Mouse (Mus musculus) midbrain, embryonic 15.5 days (tissue): ENCODE measurements around the gene Eif4a1. TPM values are rescaled to one million over a fixed set of nuclear protein-coding genes. Genes with fewer than 3 reads are reported as not detected.

Source experiments
- ATAC-seq: fragments of 200-750 bp; cut with Nextera tagmentation; replicated peaks from 2 replicates; pipeline ENCODE4 v1.8.0; 2017; ENCODE audit warnings: moderate TSS enrichment
- H3K27ac ChIP-seq: fragments of 300-500 bp; sonication (generic); 2 replicates; pipeline ENCODE4 v1.5.1; 2015; ENCODE audit warnings: mild to moderate bottlenecking, inconsistent platforms
- H3K27me3 ChIP-seq: fragments of 300-500 bp; sonication (generic); replicated peaks from 2 replicates; pipeline ENCODE4 v1.6.1; 2015; ENCODE audit warnings: inconsistent platforms
- H3K36me3 ChIP-seq: fragments of 300-500 bp; sonication (generic); replicated peaks from 2 replicates; pipeline ENCODE4 v1.6.1; 2015; ENCODE audit warnings: inconsistent platforms
- H3K4me1 ChIP-seq: fragments of 300-500 bp; sonication (generic); 2 replicates; pipeline ENCODE4 v1.6.1; 2015; ENCODE audit warnings: inconsistent platforms
- H3K4me2 ChIP-seq: fragments of 300-500 bp; sonication (generic); 2 replicates; pipeline ENCODE4 v1.6.1; 2015; ENCODE audit warnings: inconsistent platforms, mild to moderate bottlenecking, moderate library complexity
- H3K4me3 ChIP-seq: fragments of 300-500 bp; sonication (generic); 2 replicates; pipeline ENCODE4 v1.5.1; 2015; ENCODE audit warnings: mild to moderate bottlenecking, inconsistent platforms
- H3K9ac ChIP-seq: fragments of 300-500 bp; sonication (generic); 2 replicates; pipeline ENCODE4 v1.6.1; 2015; ENCODE audit warnings: mild to moderate bottlenecking, inconsistent platforms
- H3K9me3 ChIP-seq: fragments of 300-500 bp; sonication (generic); 2 replicates; pipeline ENCODE4 v1.6.1; 2016; ENCODE audit warnings: inconsistent platforms
- WGBS: fragments of 180-500 bp; shearing (Covaris S2); methylation state at CpG from one replicate; pipeline ENCODE4 v1.1.7; 2015; ENCODE audit warnings: mixed read lengths; 5-methylcytosine and 5-hydroxymethylcytosine counted together
- polyA plus RNA-seq: library from polyadenylated mRNA; unstranded; fragments of >200 nt; fragmentation: Nextera tagmentation; extraction: Ambion mirVana; gene quantifications from 2 replicates; pipeline ENCODE4 v1.2.1, GENCODE M21; 2015

Eif4a1 gene
- polyA plus RNA-seq, 1 experiment from 2014 or later = 473 TPM

GRCm38 (mm10) chr11:69695046-69695360, 22.8 kb upstream of the Eif4a1 start:
- Histone ChIP-seq H3K4me1 (peaks cover 11% of the 10 kb centered on the region), H3K9ac (peak overlapping the region; percentile 54; the same call in 1 of the 2 replicates), H3K4me3 (peak overlapping the region; percentile 41), H3K9me3 (no peaks in the 10 kb centered on the region), H3K36me3 (no peaks in the 10 kb centered on the region), H3K27ac (no peak overlapping the region), H3K27me3 (no peaks in the 10 kb centered on the region), H3K4me2 (peak overlapping the region; percentile 87)
- ATAC-seq = no peak
- 28% methylated on average over 6 of the region's 6 CpGs for WGBS

- Histone ChIP-seq H3K27ac (no peak overlapping the region), H3K4me3 (no peak overlapping the region), H3K9me3 (no peaks in the 10 kb centered on the region), H3K4me1 (peaks cover 11% of the 10 kb centered on the region), H3K4me2 (no peak overlapping the region), H3K9ac (no peak overlapping the region), H3K27me3 (no peaks in the 10 kb centered on the region), H3K36me3 (no peaks in the 10 kb centered on the region)
- no peak for ATAC-seq
- WGBS = 46% methylated on average over 11 of the region's 11 CpGs
Observed at GRCm38 (mm10) chr11:69693421-69693965, 21.3 kb upstream of the Eif4a1 start.

- Histone ChIP-seq H3K9me3 (no peaks in the 10 kb centered on the region), H3K4me3 (no peak overlapping the region), H3K4me2 (no peak overlapping the region), H3K9ac (no peak overlapping the region), H3K27ac (no peak overlapping the region), H3K4me1 (peaks cover 11% of the 10 kb centered on the region), H3K27me3 (no peaks in the 10 kb centered on the region), H3K36me3 (no peaks in the 10 kb centered on the region)
- no peak for ATAC-seq
- 79% methylated on average over 6 of the region's 6 CpGs for WGBS
Observed at GRCm38 (mm10) chr11:69692863-69693262, 20.6 kb upstream of the Eif4a1 start.

- Histone ChIP-seq H3K36me3 (no peaks in the 10 kb centered on the region), H3K4me3 (no peak overlapping the region), H3K9ac (no peak overlapping the region), H3K4me2 (no peak overlapping the region), H3K27me3 (no peaks in the 10 kb centered on the region), H3K4me1 (peaks cover 11% of the 10 kb centered on the region), H3K9me3 (no peaks in the 10 kb centered on the region), H3K27ac (no peak overlapping the region)
- ATAC-seq = no peak
- WGBS = 82% methylated on average over 9 of the region's 9 CpGs
Observed at GRCm38 (mm10) chr11:69692196-69692811, 20.1 kb upstream of the Eif4a1 start.

GRCm38 (mm10) chr11:69689891-69690290, 17.7 kb upstream of the Eif4a1 start:
- Histone ChIP-seq H3K4me2 (no peak overlapping the region), H3K27me3 (0 out of 2 replicates have a peak, but pooled peaks cover 3% of the 10 kb centered on the region), H3K9ac (no peak overlapping the region), H3K4me3 (no peak overlapping the region), H3K9me3 (no peaks in the 10 kb centered on the region), H3K4me1 (peaks cover 7% of the 10 kb centered on the region; the same call in 1 of the 2 replicates), H3K27ac (no peak overlapping the region), H3K36me3 (no peaks in the 10 kb centered on the region)
- WGBS = 96% methylated on average over 1 of the region's 1 CpGs
- ATAC-seq = no peak

GRCm38 (mm10) chr11:69687061-69687460, 14.8 kb upstream of the Eif4a1 start:
- no peak overlapping the region for H3K9ac ChIP-seq
- 0 out of 2 replicates have a peak, but pooled peaks cover 3% of the 10 kb centered on the region for H3K27me3 ChIP-seq
- ATAC-seq = no peak
- peaks cover 21% of the 10 kb centered on the region for H3K4me1 ChIP-seq
- H3K4me3 ChIP-seq = no peak overlapping the region
- H3K36me3 ChIP-seq = no peaks in the 10 kb centered on the region
- WGBS = 58% methylated on average over 5 of the region's 5 CpGs
- H3K27ac ChIP-seq = no peak overlapping the region
- H3K4me2 ChIP-seq = no peak overlapping the region
- no peaks in the 10 kb centered on the region for H3K9me3 ChIP-seq

- Histone ChIP-seq H3K36me3 (no peaks in the 10 kb centered on the region), H3K27ac (no peak overlapping the region), H3K4me2 (no peak overlapping the region), H3K9me3 (no peaks in the 10 kb centered on the region), H3K4me3 (no peak overlapping the region), H3K4me1 (peaks cover 21% of the 10 kb centered on the region), H3K27me3 (0 out of 2 replicates have a peak, but pooled peaks cover 3% of the 10 kb centered on the region), H3K9ac (no peak overlapping the region)
- 12% methylated on average over 4 of the region's 4 CpGs for WGBS
- ATAC-seq = no peak
Observed at GRCm38 (mm10) chr11:69686377-69686776, 14.2 kb upstream of the Eif4a1 start.

- Histone ChIP-seq H3K9ac (peak within 1 kb of the TSS; percentile 17; the same call in 1 of the 2 replicates), H3K36me3 (no peaks in the 10 kb centered on the region), H3K9me3 (no peaks in the 10 kb centered on the region), H3K27ac (peak within 1 kb of the TSS; percentile 75), H3K4me1 (peaks cover 28% of the 10 kb centered on the region), H3K4me3 (no peak within 1 kb of the TSS), H3K4me2 (no peak within 1 kb of the TSS), H3K27me3 (0 out of 2 replicates have a peak, but pooled peaks cover 3% of the 10 kb centered on the region)
- WGBS = 43% methylated on average over 10 of the region's 10 CpGs
- ATAC-seq = no peak
Observed at GRCm38 (mm10) chr11:69685526-69686148, 13.4 kb upstream of the Eif4a1 start, which contains the start of gene Tnfsf13. Tnfsf13 (minus strand) TSS chr11:69685784.

- Histone ChIP-seq H3K27ac (no peak overlapping the region; the same call in 1 of the 2 replicates), H3K36me3 (no peaks in the 10 kb centered on the region)
- 83% methylated on average over 6 of the region's 6 CpGs for WGBS
Observed at GRCm38 (mm10) chr11:69684936-69685335, 12.7 kb upstream of the Eif4a1 start.

GRCm38 (mm10) chr11:69684128-69684745, 12.0 kb upstream of the Eif4a1 start:
- Histone ChIP-seq H3K4me1 (peaks cover 42% of the 10 kb centered on the region), H3K9ac (no peak overlapping the region), H3K27ac (no peak overlapping the region)

More at GRCm38 (mm10) chr11:69684936-69685335, 12.7 kb upstream of the Eif4a1 start:
- Histone ChIP-seq H3K9ac (no peak overlapping the region), H3K4me1 (peaks cover 35% of the 10 kb centered on the region), H3K9me3 (no peaks in the 10 kb centered on the region), H3K27me3 (0 out of 2 replicates have a peak, but pooled peaks cover 3% of the 10 kb centered on the region), H3K4me2 (no peak overlapping the region), H3K4me3 (no peak overlapping the region)
- no peak for ATAC-seq

GRCm38 (mm10) chr11:69683576-69683975, 11.4 kb upstream of the Eif4a1 start:
- H3K4me1 ChIP-seq = peaks cover 47% of the 10 kb centered on the region
- no peak overlapping the region; the same call in 1 of the 2 replicates for H3K4me2 ChIP-seq
- H3K9me3 ChIP-seq = no peaks in the 10 kb centered on the region
- H3K27me3 ChIP-seq = 0 out of 2 replicates have a peak, but pooled peaks cover 3% of the 10 kb centered on the region
- H3K4me3 ChIP-seq = no peak overlapping the region
- no peak for ATAC-seq
- peak overlapping the region; percentile 91; the same call in 1 of the 2 replicates for H3K27ac ChIP-seq
- WGBS = 86% methylated on average over 7 of the region's 7 CpGs
- no peaks in the 10 kb centered on the region for H3K36me3 ChIP-seq
- no peak overlapping the region for H3K9ac ChIP-seq

More at GRCm38 (mm10) chr11:69684128-69684745, 12.0 kb upstream of the Eif4a1 start:
- no peak for ATAC-seq
- 73% methylated on average over 12 of the region's 12 CpGs for WGBS
- Histone ChIP-seq H3K4me3 (no peak overlapping the region), H3K36me3 (no peaks in the 10 kb centered on the region), H3K9me3 (no peaks in the 10 kb centered on the region), H3K27me3 (0 out of 2 replicates have a peak, but pooled peaks cover 3% of the 10 kb centered on the region), H3K4me2 (no peak overlapping the region)
